Mouse (Mus musculus): ENCODE measurements around the gene Gm43552. TPM values are rescaled to one million over a fixed set of nuclear protein-coding genes. Genes with fewer than 3 reads are reported as not detected.

Gm43552 gene
- not detected in 2 replicates for polyA plus RNA-seq (2012; rRNA removed)

GRCm38 (mm10) chr5:65492716-65493531 is at the start of gene Gm43552:
TSS of gene Gm43552 (minus strand) at chr5:65492833.

GRCm38 (mm10) chr5:65536751-65537419 is 44.3 kb upstream of the Gm43552 start, which contains the start of the genes Smim14 and Ube2k:
TSS of gene Smim14 (minus strand) at chr5:65537184.
TSS of gene Ube2k (plus strand) at chr5:65537233.

GRCm38 (mm10) chr5:65435806-65436561 is 56.6 kb downstream of the Gm43552 start, which contains the start of gene Ugdh:
TSS of gene Ugdh (minus strand) at chr5:65435949.

GRCm38 (mm10) chr5:65390648-65391644 is 101.7 kb downstream of the Gm43552 start, which contains the start of the genes Rpl9 and Lias:
TSS of gene Rpl9 (minus strand) at chr5:65391444.
TSS of gene Lias (plus strand) at chr5:65391497.

Other genes with a start within 250 kb of the Gm43552 start
- gene Rfc1, start 157.2 kb downstream of the Gm43552 start, polyA plus RNA-seq (2012; rRNA removed) = 5.0 and 7.2 TPM in 2 replicates
- gene Klb, start 144.5 kb downstream of the Gm43552 start, polyA plus RNA-seq (2012; rRNA removed) = 4.3 and 5.0 TPM in 2 replicates
- 161 and 188 TPM in 2 replicates for gene Rpl9, start 101.4 kb downstream of the Gm43552 start, polyA plus RNA-seq (2012; rRNA removed)
- 8.3 and 8.7 TPM in 2 replicates for gene Lias, start 101.3 kb downstream of the Gm43552 start, polyA plus RNA-seq (2012; rRNA removed)
- gene Ugdh, start 56.9 kb downstream of the Gm43552 start, polyA plus RNA-seq (2012; rRNA removed) = 52.6 and 60.8 TPM in 2 replicates
- 197 and 238 TPM in 2 replicates for gene Smim14, start 44.4 kb upstream of the Gm43552 start, polyA plus RNA-seq (2012; rRNA removed)
- 8.6 and 10.8 TPM in 2 replicates for gene Ube2k, start 44.4 kb upstream of the Gm43552 start, polyA plus RNA-seq (2012; rRNA removed)
- gene Pds5a, start 205.4 kb upstream of the Gm43552 start, polyA plus RNA-seq (2012; rRNA removed) = 5.9 and 9.3 TPM in 2 replicates